Mouse (Mus musculus) testis, adult 2 months (tissue): ENCODE results near the gene Etl4. TPM values are rescaled to one million over a fixed set of nuclear protein-coding genes. Genes with fewer than 3 reads are reported as not detected.

Experiments
- H3K27ac ChIP-seq: fragments of 200-500 bp; 2 replicates; pipeline ENCODE4 v1.5.1; 2012; ENCODE audit warnings: low read depth, low read length; ENCODE audit not compliant: control insufficient read depth, insufficient read depth
- H3K27me3 ChIP-seq: fragments of 200-500 bp; 2 replicates; pipeline ENCODE4 v1.6.1; 2012; ENCODE audit warnings: mild to moderate bottlenecking, low read length, moderate library complexity; ENCODE audit not compliant: control insufficient read depth, insufficient read depth
- H3K36me3 ChIP-seq: fragments of 200-500 bp; 2 replicates; pipeline ENCODE4 v1.6.1; 2012; ENCODE audit warnings: mild to moderate bottlenecking, low read length; ENCODE audit not compliant: control insufficient read depth, insufficient read depth
- H3K4me1 ChIP-seq: fragments of 200-500 bp; 2 replicates; pipeline ENCODE4 v1.6.1; 2012; ENCODE audit warnings: low read length; ENCODE audit not compliant: control insufficient read depth, insufficient read depth
- H3K4me3 ChIP-seq: fragments of 200-500 bp; 2 replicates; pipeline ENCODE4 v1.5.1; 2012; ENCODE audit warnings: low read depth, mild to moderate bottlenecking, low read length, moderate library complexity, mixed read lengths; ENCODE audit not compliant: control insufficient read depth
- CTCF ChIP-seq: fragments of 200-500 bp; IDR thresholded peaks from 2 replicates; pipeline ENCODE4 v1.5.1; 2012; ENCODE audit warnings: low read depth, mild to moderate bottlenecking, inconsistent platforms, low read length, moderate library complexity; ENCODE audit not compliant: control insufficient read depth, insufficient read depth, insufficient replicate concordance
- POLR2A ChIP-seq: fragments of 200-500 bp; IDR thresholded peaks from 2 replicates; pipeline ENCODE4 v1.6.1; 2012; ENCODE audit warnings: low read depth, mild to moderate bottlenecking, inconsistent platforms, low read length, moderate library complexity; ENCODE audit not compliant: control insufficient read depth
- polyA plus RNA-seq: library from polyadenylated mRNA; depleted of rRNA; stranded (reverse); fragments of >200 nt; gene quantifications from 2 replicates; pipeline ENCODE4 v1.2.3, GENCODE M21; 2012

Gene Etl4
- polyA plus RNA-seq, 1 experiment, result 16.3 TPM

DNA sequence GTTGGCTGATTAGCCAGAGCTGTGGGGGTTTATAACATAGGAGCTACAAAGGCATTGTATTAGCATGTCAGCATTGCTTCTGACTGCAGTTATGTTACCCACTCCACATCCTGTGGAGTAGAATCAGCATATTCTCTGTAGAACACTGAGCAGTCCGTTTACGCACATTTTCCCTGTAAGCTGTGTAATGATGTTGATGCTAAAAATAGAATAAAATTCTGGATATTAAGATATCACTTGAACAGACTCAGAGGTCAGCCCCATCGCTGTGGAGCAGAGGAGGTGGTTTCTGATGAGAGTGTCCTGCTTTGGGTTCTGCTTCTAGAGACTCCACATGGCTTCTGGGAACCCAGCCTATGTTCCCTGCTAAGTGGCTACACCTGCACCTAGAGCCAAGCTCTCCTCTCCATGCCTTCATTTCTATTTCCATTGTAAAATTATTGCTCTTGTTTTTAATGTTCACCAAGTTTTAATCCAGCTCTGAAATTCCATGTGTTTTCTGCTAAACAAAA, 299.2 kb downstream of the Etl4 start:
- Histone ChIP-seq H3K27ac (no peak overlapping the region), H3K4me3 (no peak overlapping the region), H3K36me3 (no peaks in the 10 kb centered on the region), H3K27me3 (no peaks in the 10 kb centered on the region), H3K4me1 (no peaks in the 10 kb centered on the region)
- TF ChIP-seq CTCF (no peak), POLR2A (no peak)

DNA sequence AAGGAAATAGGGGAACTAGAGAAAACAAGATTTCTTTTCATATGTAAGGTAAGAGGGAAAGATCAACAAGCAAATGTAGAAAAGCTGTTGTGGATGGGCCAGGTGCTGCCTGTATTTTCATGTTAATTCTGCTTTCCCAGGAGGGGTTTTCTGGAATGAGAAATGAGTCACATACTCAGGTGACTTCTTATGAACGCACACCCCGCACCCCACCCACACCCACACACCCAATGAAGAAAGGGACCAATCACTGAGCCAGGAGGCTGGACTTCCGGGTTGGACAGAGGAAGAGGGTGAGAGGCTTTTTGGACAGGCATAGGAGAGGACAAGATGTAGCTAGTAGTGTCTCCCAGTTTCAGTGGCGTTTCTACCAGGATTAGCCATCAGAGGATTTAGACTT, 299.8 kb downstream of the Etl4 start:
- Histone ChIP-seq H3K4me3 (no peak overlapping the region), H3K27ac (no peak overlapping the region)
- TF ChIP-seq CTCF, result no peak
- TF ChIP-seq POLR2A, result no peak

DNA sequence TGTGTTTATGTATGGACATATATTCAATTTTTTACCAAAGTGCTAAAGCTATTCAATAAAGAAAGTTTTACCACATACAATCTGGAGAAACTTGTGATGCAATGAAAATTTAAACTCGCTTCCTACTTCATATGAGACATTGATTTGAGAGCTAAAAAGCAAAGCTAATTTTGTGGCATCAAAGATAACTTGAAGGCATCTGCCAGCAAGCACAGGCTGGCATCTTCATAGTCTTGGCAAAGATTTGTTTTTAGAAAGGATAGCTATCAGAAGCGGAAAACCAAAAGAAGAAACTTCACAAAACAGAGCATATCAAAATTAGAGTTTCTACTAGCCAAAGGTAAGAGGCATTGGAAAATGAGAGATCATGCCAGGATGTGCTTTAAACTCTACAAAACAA, 306.7 kb downstream of the Etl4 start:
- TF ChIP-seq POLR2A (no peak), CTCF (no peak)
- no peak overlapping the region for H3K27ac ChIP-seq
- H3K36me3 ChIP-seq, result no peaks in the 10 kb centered on the region
- no peak overlapping the region for H3K4me3 ChIP-seq
- H3K27me3 ChIP-seq, result no peaks in the 10 kb centered on the region
- no peaks in the 10 kb centered on the region for H3K4me1 ChIP-seq

More for the DNA sequence above, 299.8 kb downstream of the Etl4 start:
- Histone ChIP-seq H3K27me3 (no peaks in the 10 kb centered on the region), H3K4me1 (no peaks in the 10 kb centered on the region), H3K36me3 (no peaks in the 10 kb centered on the region)

DNA sequence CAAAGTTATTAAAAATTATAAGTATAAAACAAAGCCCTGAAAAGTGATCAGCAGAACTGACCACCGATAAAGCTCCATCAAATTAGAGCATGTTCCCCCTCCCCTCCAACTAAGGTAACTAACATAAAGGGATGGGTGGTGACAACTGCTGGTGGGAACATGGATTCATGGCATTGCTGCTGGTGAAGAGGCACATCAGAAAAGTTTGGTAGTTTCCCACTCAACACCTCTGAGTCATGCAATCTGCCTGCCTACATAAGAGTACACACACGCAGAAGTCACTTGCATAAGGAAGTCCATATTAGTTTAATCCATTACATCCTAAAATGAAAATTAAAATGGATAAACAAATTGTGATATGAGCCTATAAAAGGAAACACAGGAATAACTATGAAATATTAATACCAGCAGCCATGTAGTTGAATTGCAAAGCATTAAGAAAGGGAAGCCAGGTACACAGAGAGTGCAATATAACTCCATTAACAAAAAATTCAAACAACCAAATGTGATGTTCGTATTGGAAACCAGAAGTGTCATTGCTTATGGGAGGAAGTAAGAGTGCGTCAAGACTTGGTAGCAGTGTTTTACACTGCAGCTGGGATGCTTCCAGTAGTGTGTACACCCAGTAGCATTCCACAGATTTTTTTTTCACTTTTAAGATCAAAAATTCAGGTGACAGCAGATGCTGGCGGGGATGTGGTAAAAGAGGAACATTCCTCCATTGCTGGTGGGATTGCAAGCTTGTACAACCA, 307.3 kb downstream of the Etl4 start:
- Histone ChIP-seq H3K27me3 (no peaks in the 10 kb centered on the region), H3K27ac (no peak overlapping the region), H3K4me1 (no peaks in the 10 kb centered on the region), H3K36me3 (no peaks in the 10 kb centered on the region), H3K4me3 (no peak overlapping the region)
- TF ChIP-seq POLR2A (no peak), CTCF (no peak)

DNA sequence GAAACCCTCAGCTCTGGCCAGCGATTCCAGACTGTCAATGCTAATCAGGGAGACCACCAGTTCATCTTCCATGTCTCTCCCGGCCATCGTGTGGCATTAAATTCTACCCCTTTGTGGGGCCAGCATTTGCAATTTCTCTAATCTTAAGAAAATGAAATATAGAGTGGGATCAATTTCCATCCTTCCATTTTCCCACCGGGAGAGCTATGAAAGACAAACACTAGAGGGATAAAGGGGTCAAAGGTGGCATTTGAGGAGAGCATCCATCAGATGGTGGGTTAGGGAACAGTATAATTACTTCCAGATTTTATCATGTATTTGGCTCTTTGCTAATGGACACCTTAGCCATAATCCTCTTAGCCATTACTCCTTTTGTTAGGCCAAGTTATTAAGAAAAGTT, 321.8 kb downstream of the Etl4 start:
- no peaks in the 10 kb centered on the region for H3K36me3 ChIP-seq

DNA sequence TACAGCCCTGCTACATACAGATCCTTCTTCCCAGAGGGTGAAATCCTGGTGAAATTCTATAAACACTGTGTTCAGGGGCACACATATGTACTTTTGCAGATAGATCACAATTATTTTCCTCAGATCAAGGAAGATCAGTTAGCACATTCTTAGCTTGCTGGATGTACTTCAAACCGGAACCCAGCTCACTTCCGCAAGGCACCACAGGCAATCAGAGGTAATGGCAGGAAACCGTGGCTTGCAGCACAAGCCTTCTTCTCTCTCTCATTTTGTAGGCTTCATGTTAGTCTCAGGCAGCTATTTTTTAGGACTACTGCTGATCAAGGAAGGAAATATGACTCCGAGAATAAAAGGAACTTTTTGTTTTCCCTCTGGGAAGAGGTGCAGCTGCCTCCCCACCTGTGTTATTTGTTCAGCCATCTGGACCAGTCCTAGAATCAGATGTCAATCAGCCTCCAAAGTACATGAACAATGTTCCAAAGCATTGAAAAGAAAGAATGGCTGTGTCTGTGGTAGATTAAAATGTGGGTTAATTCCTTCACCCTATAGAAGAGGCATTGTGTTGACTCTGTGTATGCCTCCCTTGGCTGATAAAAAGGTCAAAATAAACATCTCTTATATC, 338.6 kb downstream of the Etl4 start:
- H3K27me3 ChIP-seq, result no peaks in the 10 kb centered on the region
- TF ChIP-seq POLR2A (no peak), CTCF (no peak)
- no peak overlapping the region for H3K4me3 ChIP-seq
- no peak overlapping the region for H3K27ac ChIP-seq
- no peaks in the 10 kb centered on the region for H3K4me1 ChIP-seq
- H3K36me3 ChIP-seq, result no peaks in the 10 kb centered on the region

More for the DNA sequence above, 321.8 kb downstream of the Etl4 start:
- Histone ChIP-seq H3K4me3 (no peak overlapping the region), H3K27ac (no peak overlapping the region), H3K4me1 (no peaks in the 10 kb centered on the region), H3K27me3 (no peaks in the 10 kb centered on the region)
- no peak for TF ChIP-seq POLR2A
- no peak for TF ChIP-seq CTCF

DNA sequence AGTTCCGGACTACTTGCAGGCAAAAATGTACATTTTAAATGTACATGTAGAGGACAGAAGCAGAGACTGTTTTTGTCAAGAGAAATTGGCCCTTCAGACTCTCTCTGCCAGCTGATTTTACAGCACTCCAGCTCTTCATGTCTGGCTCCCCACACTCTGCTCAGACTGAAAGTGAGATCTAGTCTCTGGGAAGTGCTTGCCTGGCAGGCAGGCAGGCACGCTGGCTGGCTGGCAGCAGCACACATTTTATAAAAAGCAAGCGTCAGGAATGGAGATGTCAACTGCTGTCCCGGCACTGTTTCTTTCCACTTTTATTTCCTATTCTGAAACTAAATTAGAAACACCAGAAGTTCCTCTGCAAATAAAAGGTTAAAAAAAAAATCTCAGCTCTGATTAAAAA, 339.8 kb downstream of the Etl4 start:
- no peaks in the 10 kb centered on the region for H3K4me1 ChIP-seq
- no peaks in the 10 kb centered on the region for H3K36me3 ChIP-seq
- no peak for TF ChIP-seq CTCF
- H3K4me3 ChIP-seq, result no peak overlapping the region
- no peak overlapping the region for H3K27ac ChIP-seq
- H3K27me3 ChIP-seq, result no peaks in the 10 kb centered on the region
